Comparison of ENCODE assay signal across 10 mouse cellular contexts in genomic region chr4:44983131-44983740, GRCm38 (mm10). TPM values are rescaled to one million over a fixed set of nuclear protein-coding genes. Genes with fewer than 3 reads are reported as not detected.
DNase-seq lines count a peak whose midpoint lies in the region; ATAC-seq and TF ChIP-seq lines count a peak whose summit lies in the region.
"Had no signal": no experiment of that assay in that cellular context is flagged by ENCODE, and none has a peak within 500 bp of the region (broad histone marks: within the 10 kb centered on the region; RNA-seq: fewer than 3 reads in every experiment).

No protein-coding gene starts in this region.

- no peak overlapping the region for H3K9ac ChIP-seq in hindbrain, embryonic 11.5 days (ENCODE audit: low read depth, low read length)
- no peak overlapping the region for H3K9ac ChIP-seq in ES-E14 (ENCODE audit: insufficient read depth, low read depth, low read length, poor library complexity, severe bottlenecking)
- no peak overlapping the region for H3K9ac ChIP-seq in limb, embryonic 13.5 days

- DNase-seq in hindbrain, embryonic 10.5 days (ENCODE audit: low spot score) = peak; percentile 1
- DNase-seq in hindbrain, embryonic 11.5 days (ENCODE audit: low spot score) = no peak
- DNase-seq in ES-E14 (ENCODE audit: low read depth, low spot score) = no peak
- peak; percentile 77 to 81 for DNase-seq in adrenal gland, postnatal 36 days
- DNase-seq in right cerebral cortex, adult 18-20 months = no peak
- no peak for DNase-seq in frontal cortex, adult 2 months (ENCODE audit: extremely low spot score in 1 of 2, low spot score in 1 of 2)
- DNase-seq in cerebellum, adult 11-12 months = no peak
- DNase-seq: midbrain, embryonic 14.5 days; thymus, postnatal 14 days had no signal

- no peak for ATAC-seq in hindbrain, embryonic 11.5 days (ENCODE audit: low FRiP score)
- no peak for ATAC-seq in limb, embryonic 13.5 days (ENCODE audit: low FRiP score, low read depth)

- H3K4me2 ChIP-seq in hindbrain, embryonic 11.5 days (replicated peaks; ENCODE audit: low read depth, low read length) = no peak overlapping the region
- H3K4me2 ChIP-seq in limb, embryonic 13.5 days (replicated peaks) = peak overlapping the region; percentile 93

- H3K27me3 ChIP-seq in hindbrain, embryonic 10.5 days (ENCODE audit: insufficient read depth, poor library complexity, severe bottlenecking) = no peaks in the 10 kb centered on the region
- H3K27me3 ChIP-seq in hindbrain, embryonic 11.5 days (ENCODE audit: control insufficient read depth, insufficient read depth, low read length) = no peaks in the 10 kb centered on the region
- H3K27me3 ChIP-seq in limb, embryonic 13.5 days = no peaks in the 10 kb centered on the region

- H3K4me3 ChIP-seq in hindbrain, embryonic 10.5 days = no peak overlapping the region
- no peak overlapping the region for H3K4me3 ChIP-seq in hindbrain, embryonic 11.5 days (ENCODE audit: low read depth, low read length)
- no peak overlapping the region for H3K4me3 ChIP-seq in ES-E14 (ENCODE audit: insufficient read depth in 1 of 2, low read depth in 1 of 2, low read length in 2 of 2, poor library complexity in 1 of 2, severe bottlenecking in 1 of 2)
- H3K4me3 ChIP-seq in limb, embryonic 13.5 days = no peak overlapping the region

- in situ Hi-C loops in ES-E14 (cut with MboI; ENCODE audit: low sequenced_read_pairs in 2 of 2, unreplicated experiment in 2 of 2) = no loop called here

- WGBS in hindbrain, embryonic 10.5 days = 92% methylated on average over 10 of the region's 10 CpGs
- WGBS in hindbrain, embryonic 11.5 days = 90% methylated on average over 10 of the region's 10 CpGs
- WGBS in limb, embryonic 13.5 days = 86% methylated on average over 10 of the region's 10 CpGs

- no peak overlapping the region for H3K27ac ChIP-seq in hindbrain, embryonic 10.5 days
- H3K27ac ChIP-seq in hindbrain, embryonic 11.5 days (ENCODE audit: low read depth, low read length) = no peak overlapping the region
- H3K27ac ChIP-seq in ES-E14 (ENCODE audit: insufficient read depth, low read depth, low read length, poor library complexity, severe bottlenecking) = no peak overlapping the region
- H3K27ac ChIP-seq in limb, embryonic 13.5 days = no peak overlapping the region

- no peaks in the 10 kb centered on the region for H3K9me3 ChIP-seq in hindbrain, embryonic 10.5 days
- H3K9me3 ChIP-seq in hindbrain, embryonic 11.5 days (ENCODE audit: control insufficient read depth, low read length) = no peaks in the 10 kb centered on the region
- no peaks in the 10 kb centered on the region for H3K9me3 ChIP-seq in ES-E14 (ENCODE audit: control insufficient read depth, insufficient read depth, low read depth, low read length)
- H3K9me3 ChIP-seq in limb, embryonic 13.5 days = no peaks in the 10 kb centered on the region

- peaks cover 49% of the 10 kb centered on the region for H3K36me3 ChIP-seq in hindbrain, embryonic 10.5 days
- H3K36me3 ChIP-seq in hindbrain, embryonic 11.5 days (ENCODE audit: control insufficient read depth, insufficient read depth, low read length) = no peaks in the 10 kb centered on the region
- H3K36me3 ChIP-seq in ES-E14 (ENCODE audit: control insufficient read depth, insufficient read depth, low read length, poor library complexity, severe bottlenecking) = peaks cover 22% of the 10 kb centered on the region
- peaks cover 46% of the 10 kb centered on the region for H3K36me3 ChIP-seq in limb, embryonic 13.5 days

- peaks cover 36% of the 10 kb centered on the region for H3K4me1 ChIP-seq in hindbrain, embryonic 10.5 days (replicated peaks)
- peaks cover 2% of the 10 kb centered on the region; the same call in 1 of the 2 replicates for H3K4me1 ChIP-seq in hindbrain, embryonic 11.5 days (replicated peaks; ENCODE audit: control insufficient read depth, insufficient read depth, low read length)
- peaks cover 0 to 30% of the 10 kb centered on the region in 2 experiments; a peak in 2 of 4 replicates for H3K4me1 ChIP-seq in ES-E14 (ENCODE audit: control insufficient read depth in 2 of 2, insufficient read depth in 2 of 2, low read length in 2 of 2, poor library complexity in 1 of 2)
- peaks cover 41% of the 10 kb centered on the region for H3K4me1 ChIP-seq in limb, embryonic 13.5 days

TF ChIP-seq in ES-E14, 5 proteins besides CTCF, POLR2A, EP300 and RAD21:
- TF ChIP-seq HCFC1 (IDR thresholded peaks at IDR 0.05; ENCODE audit: borderline replicate concordance, insufficient read depth, low read length) (no peak), MAFK (IDR thresholded peaks at IDR 0.05; ENCODE audit: insufficient read depth, low read depth, low read length) (0 out of 2 replicates have a peak, but pooled peaks have one; percentile 25)

RNA-seq across cellular contexts. Expression of gene Grhpr, which starts 2.0 kb away (rescaled TPM):
- 65.4 and 66.5 TPM in 2 replicates for polyA plus RNA-seq in hindbrain, embryonic 10.5 days (2016; fragmentation: Nextera tagmentation; extraction: Ambion mirVana)
- polyA plus RNA-seq in hindbrain, embryonic 11.5 days (2014; fragmentation: Nextera tagmentation; extraction: Ambion mirVana) = 39.0 and 46.9 TPM in 2 replicates
- total RNA-seq in ES-E14 (2012; rRNA removed) = 38.2 and 41.5 TPM in 2 replicates
- 100 to 1,000 TPM; 176 to 181 TPM for total RNA-seq in adrenal gland, postnatal 36 days (2021)
- 58.2 TPM in 2 replicates for polyA plus RNA-seq in limb, embryonic 13.5 days (2015; fragmentation: Nextera tagmentation; extraction: Ambion mirVana)
- polyA plus RNA-seq in frontal cortex, adult 2 months (2012; rRNA removed) = 31.4 and 31.7 TPM in 2 replicates

RNA-seq across cellular contexts. Expression of gene Zbtb5, which starts 29.0 kb away (rescaled TPM):
- polyA plus RNA-seq in hindbrain, embryonic 10.5 days (2016; fragmentation: Nextera tagmentation; extraction: Ambion mirVana) = 34.4 and 35.8 TPM in 2 replicates
- 42.7 and 44.9 TPM in 2 replicates for polyA plus RNA-seq in hindbrain, embryonic 11.5 days (2014; fragmentation: Nextera tagmentation; extraction: Ambion mirVana)
- total RNA-seq in ES-E14 (2012; rRNA removed) = 8.2 and 8.3 TPM in 2 replicates
- total RNA-seq in adrenal gland, postnatal 36 days (2021) = 10 to 100 TPM in 1 of 2 experiments, 1 to 10 TPM in 1; 9.1 to 13.1 TPM
- 30.2 and 30.6 TPM in 2 replicates for polyA plus RNA-seq in limb, embryonic 13.5 days (2015; fragmentation: Nextera tagmentation; extraction: Ambion mirVana)
- 9.4 and 10.6 TPM in 2 replicates for polyA plus RNA-seq in frontal cortex, adult 2 months (2012; rRNA removed)

RNA-seq across cellular contexts. Expression of gene Polr1e, which starts 35.1 kb away (rescaled TPM):
- polyA plus RNA-seq in hindbrain, embryonic 10.5 days (2016; fragmentation: Nextera tagmentation; extraction: Ambion mirVana) = 55.6 and 57.8 TPM in 2 replicates
- polyA plus RNA-seq in hindbrain, embryonic 11.5 days (2014; fragmentation: Nextera tagmentation; extraction: Ambion mirVana) = 61.7 and 62.3 TPM in 2 replicates
- 27.3 and 33.0 TPM in 2 replicates for total RNA-seq in ES-E14 (2012; rRNA removed)
- total RNA-seq in adrenal gland, postnatal 36 days (2021) = 10 to 100 TPM; 15.9 to 20.4 TPM
- polyA plus RNA-seq in limb, embryonic 13.5 days (2015; fragmentation: Nextera tagmentation; extraction: Ambion mirVana) = 43.9 and 44.6 TPM in 2 replicates
- polyA plus RNA-seq in frontal cortex, adult 2 months (2012; rRNA removed) = 12.6 and 13.6 TPM in 2 replicates

Comparison
In these comparisons a context has a peak if more than half of its experiments do, and no peak if none do; other contexts are left out.
1. DNase-seq: peak in hindbrain, embryonic 10.5 days (single experiment) and adrenal gland, postnatal 36 days (2 of 2); none in hindbrain, embryonic 11.5 days (single experiment), ES-E14 (single experiment), right cerebral cortex, adult 18-20 months (single experiment), frontal cortex, adult 2 months (0 of 2) and cerebellum, adult 11-12 months (single experiment).